Mouse (Mus musculus) CH12.LX (cell line): ENCODE data around the gene Cdc42bpa. TPM values are rescaled to one million over a fixed set of nuclear protein-coding genes. Genes with fewer than 3 reads are reported as not detected.

Source experiments
- DNase-seq: peaks from one replicate; pipeline ENCODE4 v3.0.0-alpha.2; 2013; ENCODE audit errors: extremely low read depth
- H3K27ac ChIP-seq: 2 replicates; pipeline ENCODE4 v1.5.1; 2012; ENCODE audit warnings: low read depth, mild to moderate bottlenecking, control low read depth, moderate library complexity; ENCODE audit not compliant: insufficient read depth
- H3K27me3 ChIP-seq: replicated peaks from 2 replicates; pipeline ENCODE3; 2012; ENCODE audit warnings: inconsistent platforms
- H3K36me3 ChIP-seq, 2 experiments: replicated peaks in 1 of 2; 2 replicates each; pipeline versions ENCODE3 to v1.6.1; 2012; ENCODE audit warnings: inconsistent platforms in 1 of 2, low read length in 1 of 2, mild to moderate bottlenecking in 1 of 2, mixed read lengths in 1 of 2, moderate library complexity in 1 of 2; ENCODE audit not compliant: control insufficient read depth in 1 of 2, insufficient read depth in 1 of 2
- H3K4me1 ChIP-seq, 2 experiments: 2 replicates each; pipeline ENCODE4 v1.6.1; 2012; ENCODE audit warnings: inconsistent platforms in 1 of 2, moderate library complexity in 1 of 2; ENCODE audit not compliant: insufficient read depth in 2 of 2, control insufficient read depth in 1 of 2
- H3K4me2 ChIP-seq: 2 replicates; pipeline ENCODE4 v1.6.1; 2012; ENCODE audit warnings: low read depth, mild to moderate bottlenecking, control low read depth; ENCODE audit not compliant: poor library complexity, insufficient read depth, severe bottlenecking
- H3K4me3 ChIP-seq, 3 experiments: fragments of 150-350 bp in 1 of 3; sonication (generic) in 1 of 3; replicated peaks in 1 of 3; 2 replicates each; pipeline versions ENCODE3 to v1.5.1; 2011 to 2012; ENCODE audit warnings: low read depth in 2 of 3, low read length in 2 of 3, mild to moderate bottlenecking in 2 of 3, moderate library complexity in 2 of 3, control low read depth in 1 of 3, improper control_type of control experiment in 1 of 3, inconsistent platforms in 1 of 3, mixed read lengths in 1 of 3; ENCODE audit not compliant: poor library complexity in 1 of 3
- H3K79me2 ChIP-seq: replicated peaks from 2 replicates; pipeline ENCODE4 v1.6.1; 2012; ENCODE audit warnings: mild to moderate bottlenecking, moderate library complexity; ENCODE audit not compliant: control insufficient read depth, poor library complexity, insufficient read depth, severe bottlenecking; ENCODE audit errors: extremely low read depth
- H3K9ac ChIP-seq: 2 replicates; pipeline ENCODE4 v1.6.1; 2012; ENCODE audit warnings: low read depth, mild to moderate bottlenecking, control low read depth, moderate library complexity; ENCODE audit not compliant: insufficient read depth
- H3K9me3 ChIP-seq: replicated peaks from 2 replicates; pipeline ENCODE3; 2012; ENCODE audit warnings: low read length, inconsistent platforms, mixed read lengths
- BHLHE40 ChIP-seq: IDR thresholded peaks from 2 replicates; pipeline ENCODE4 v1.6.1; 2011; ENCODE audit warnings: mild to moderate bottlenecking, low read depth, low read length, improper control_type of control experiment
- ELF1 ChIP-seq: IDR thresholded peaks from 2 replicates; pipeline ENCODE4 v1.6.1; 2014; ENCODE audit warnings: low read depth, mild to moderate bottlenecking, inconsistent platforms, low read length, improper control_type of control experiment
- HCFC1 ChIP-seq: IDR thresholded peaks from 2 replicates; pipeline ENCODE4 v1.6.1; 2012; ENCODE audit warnings: low read depth, mild to moderate bottlenecking, inconsistent platforms, low read length, improper control_type of control experiment
- JUN ChIP-seq: IDR thresholded peaks from 2 replicates; pipeline ENCODE4 v1.6.1; 2011; ENCODE audit warnings: low read depth, mild to moderate bottlenecking, low read length, improper control_type of control experiment, moderate library complexity; ENCODE audit not compliant: insufficient read depth
- MAX ChIP-seq: IDR thresholded peaks from 2 replicates; pipeline ENCODE4 v1.6.1; 2011; ENCODE audit warnings: low read length, improper control_type of control experiment
- MXI1 ChIP-seq: IDR thresholded peaks from 2 replicates; pipeline ENCODE4 v1.6.1; 2011; ENCODE audit warnings: mild to moderate bottlenecking, low read depth, low read length, improper control_type of control experiment
- MYC ChIP-seq: IDR thresholded peaks from 2 replicates; pipeline ENCODE4 v1.6.1; 2011; ENCODE audit warnings: low read depth, mild to moderate bottlenecking, improper control_type of control experiment, low read length
- POLR2A ChIP-seq: IDR thresholded peaks from 2 replicates; pipeline ENCODE4 v1.6.1; 2011; ENCODE audit warnings: low read depth, mild to moderate bottlenecking, improper control_type of control experiment, low read length
- SIN3A ChIP-seq: IDR thresholded peaks from 2 replicates; pipeline ENCODE4 v1.6.1; 2012; ENCODE audit warnings: low read length, improper control_type of control experiment, inconsistent platforms
- SMC3 ChIP-seq: IDR thresholded peaks from 2 replicates; pipeline ENCODE4 v1.6.1; 2011; ENCODE audit warnings: low read depth, low read length, improper control_type of control experiment
- TCF12 ChIP-seq: IDR thresholded peaks from 2 replicates; pipeline ENCODE4 v1.6.1; 2014; ENCODE audit warnings: low read depth, mild to moderate bottlenecking, inconsistent platforms, low read length, improper control_type of control experiment
- UBTF ChIP-seq: IDR thresholded peaks from 2 replicates; pipeline ENCODE4 v1.6.1; 2012; ENCODE audit warnings: low read depth, mild to moderate bottlenecking, inconsistent platforms, low read length, improper control_type of control experiment, moderate library complexity
- USF1 ChIP-seq: IDR thresholded peaks from 2 replicates; pipeline ENCODE4 v1.6.1; 2014; ENCODE audit warnings: low read depth, mild to moderate bottlenecking, inconsistent platforms, low read length, improper control_type of control experiment
- ZKSCAN1 ChIP-seq: IDR thresholded peaks from 2 replicates; pipeline ENCODE4 v1.6.1; 2012; ENCODE audit warnings: low read depth, inconsistent platforms, low read length, improper control_type of control experiment, borderline replicate concordance
- dilution Hi-C: fragments of 300-500 bp; cut with MboI; formaldehyde crosslinking; loops from 2 replicates; pipeline ENCODE4 v1.14.3; 2020; ENCODE audit warnings: low sequenced_read_pairs; ENCODE audit not compliant: extremely low pct_unique_long_range_greater_than_20kb, extremely low pct_ligation_motif_present
- in situ Hi-C: fragments of 300-500 bp; cut with MboI; formaldehyde crosslinking; loops from 3 replicates; pipeline ENCODE4 v1.14.3; 2019; ENCODE audit warnings: low sequenced_read_pairs, low pct_ligation_motif_present, low pct_unique_long_range_greater_than_20kb, mixed read lengths
- polyA plus RNA-seq: library from polyadenylated mRNA; unstranded; fragments of >175 nt; gene quantifications from 2 replicates; pipeline ENCODE4 v1.2.1, GENCODE M21; 2012; ENCODE audit warnings: low read depth; ENCODE audit not compliant: insufficient read length
- total RNA-seq, 2 experiments: library from RNA; depleted of rRNA; stranded (reverse); fragments of 300-350 nt in 1 of 2; fragments of >200 nt in 1 of 2; gene quantifications; 2 replicates each; pipeline ENCODE4 v1.2.3; 2012 to 2014

Cdc42bpa gene
- total and polyA plus RNA-seq, 3 experiments = 5.3 to 9.0 (median 5.6) TPM

DNA sequence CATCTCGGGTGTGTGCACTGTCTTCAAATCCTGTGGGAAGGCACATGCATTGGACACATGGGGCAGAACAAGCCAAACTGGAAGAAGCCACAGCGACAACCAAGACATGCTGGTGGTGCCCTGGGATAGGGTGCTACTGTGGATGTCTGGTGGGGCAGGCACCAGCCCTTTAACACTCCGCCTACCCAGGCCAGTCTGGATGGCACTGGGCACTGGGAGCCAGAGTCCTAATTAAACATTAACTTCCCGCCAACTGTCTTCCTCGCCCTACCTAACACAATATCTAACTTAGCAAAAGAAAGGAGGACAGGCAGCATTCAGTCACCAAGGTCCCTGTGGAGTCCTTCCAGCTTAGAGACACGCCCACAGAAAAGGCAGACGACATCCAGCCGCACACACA lies 215.4 kb downstream of the Cdc42bpa start:
- TF ChIP-seq POLR2A = no peak
- TF ChIP-seq, all 38 proteins: peak for 0
- dilution Hi-C loops = no loop called here
- no peak for DNase-seq
- Histone ChIP-seq H3K27me3 (no peaks in the 10 kb centered on the region), H3K9ac (no peak overlapping the region), H3K27ac (peak overlapping the region; percentile 8; the same call in 1 of the 2 replicates), H3K4me2 (no peak overlapping the region), H3K9me3 (no peaks in the 10 kb centered on the region), H3K4me3 (no peak overlapping the region), H3K4me1 (peaks cover 22 to 53% of the 10 kb centered on the region in 2 experiments), H3K79me2 (peaks cover 23% of the 10 kb centered on the region), H3K36me3 (peaks cover 94 to 98% of the 10 kb centered on the region in 2 experiments)
- in situ Hi-C loops = loop anchor here (5.0 kb wide), 1 partner anchor 42 kb away; no protein-coding TSS in a partner anchor

DNA sequence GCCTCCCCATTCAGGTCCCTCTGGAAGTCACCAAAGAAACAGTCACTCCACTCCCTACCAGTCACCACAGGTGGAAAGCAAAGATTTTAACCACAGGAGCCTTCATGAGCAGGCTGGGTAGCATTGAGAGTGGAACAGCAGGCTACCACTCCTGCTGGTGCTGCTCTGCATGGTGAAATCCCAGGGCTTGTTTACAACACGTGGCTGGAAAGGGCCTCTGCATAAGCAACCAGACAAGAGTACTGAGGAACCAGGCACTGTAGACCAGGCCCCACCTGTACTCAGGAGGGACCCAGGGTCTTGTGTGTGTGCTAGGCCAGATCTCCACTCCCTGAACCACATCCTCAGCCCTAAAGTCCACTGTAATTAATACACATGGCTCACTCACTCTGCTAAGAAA lies 216.5 kb downstream of the Cdc42bpa start:
- TF ChIP-seq SIN3A (no peak; the same call in 1 of the 2 replicates), MAX (peak; percentile 69; the same call in 1 of the 2 replicates), USF1 (peak; percentile 7; the same call in 1 of the 2 replicates), BHLHE40 (peak; percentile 56; the same call in 1 of the 2 replicates), ELF1 (no peak), UBTF (no peak), HCFC1 (no peak), SMC3 (no peak), MYC (0 out of 2 replicates have a peak, but pooled peaks have one; percentile 42), MXI1 (peak; percentile 52; the same call in 1 of the 2 replicates), ZKSCAN1 (no peak), JUN (no peak), TCF12 (peak; percentile 23; the same call in 1 of the 2 replicates)
- Histone ChIP-seq H3K4me2 (no peak overlapping the region), H3K4me3 (no peak overlapping the region), H3K36me3 (peaks cover 91 to 98% of the 10 kb centered on the region in 2 experiments), H3K9me3 (no peaks in the 10 kb centered on the region), H3K4me1 (peaks cover 22 to 63% of the 10 kb centered on the region in 2 experiments), H3K9ac (no peak overlapping the region), H3K79me2 (peaks cover 33% of the 10 kb centered on the region), H3K27me3 (no peaks in the 10 kb centered on the region), H3K27ac (peak overlapping the region; percentile 64)
- dilution Hi-C loops (no loop called here), in situ Hi-C loops (loop anchor here (5.0 kb wide), 1 partner anchor 41 kb away; no protein-coding TSS in a partner anchor)
- peak; percentile 48 for DNase-seq
